In the genomic region with DNA sequence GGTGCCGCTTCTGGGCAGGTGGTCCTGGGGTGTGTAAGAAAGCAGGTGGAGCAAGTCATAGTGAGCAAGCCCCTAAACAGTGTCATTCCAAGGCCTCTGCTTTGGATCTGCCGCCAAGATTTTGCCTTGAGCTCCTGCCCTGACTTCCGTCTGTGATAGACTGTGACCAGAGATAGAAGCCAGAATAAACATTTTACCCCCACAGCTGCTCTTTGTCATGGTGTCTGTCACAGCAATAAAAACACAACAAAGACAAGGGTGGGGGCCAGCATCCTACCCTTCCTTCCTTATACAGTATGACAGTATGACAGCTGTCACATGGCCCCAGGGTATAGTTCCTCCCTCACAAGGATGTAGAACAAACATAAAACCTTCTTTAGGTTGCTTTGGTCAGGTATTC, we compare ENCODE assay signal across 24 mouse cellular contexts.
DNase-seq lines count a peak whose midpoint lies in the region; ATAC-seq and TF ChIP-seq lines count a peak whose summit lies in the region.
"Had no signal": no experiment of that assay in that cellular context is flagged by ENCODE, and none has a peak within 500 bp of the region (broad histone marks: within the 10 kb centered on the region; RNA-seq: fewer than 3 reads in every experiment).

No protein-coding gene starts in this region.

- TF ChIP-seq CTCF in lung, postnatal 0 days (IDR thresholded peaks at IDR 0.05), result no peak

- H3K9me3 ChIP-seq in heart, embryonic 13.5 days, result no peaks in the 10 kb centered on the region
- 0 out of 2 replicates have a peak, but pooled peaks cover 3% of the 10 kb centered on the region for H3K9me3 ChIP-seq in heart, embryonic 10.5 days
- peaks cover 3% of the 10 kb centered on the region; the same call in 1 of the 2 replicates for H3K9me3 ChIP-seq in kidney, embryonic 14.5 days (ENCODE audit: control insufficient read depth, low read length)
- H3K9me3 ChIP-seq in lung, postnatal 0 days (ENCODE audit: low read length), result no peaks in the 10 kb centered on the region
- H3K9me3 ChIP-seq: embryonic facial prominence, embryonic 12.5 days; hindbrain, embryonic 12.5 days; limb, embryonic 10.5 days; liver, embryonic 15.5 days had no signal

- DNase-seq in heart, embryonic 10.5 days (ENCODE audit: low spot score), result no peak
- no peak for DNase-seq in kidney, adult 8-10 months
- no peak for DNase-seq in lung, postnatal 0 days (ENCODE audit: low spot score)
- DNase-seq in lung, postnatal 14 days, result no peak
- DNase-seq in ovary, postnatal 14 days (ENCODE audit: low spot score), result no peak
- DNase-seq: adrenal gland, postnatal 14 days; cerebellum, adult 2 months; cerebellum, postnatal 25 days; gastrocnemius, postnatal 25 days; heart, adult 2 months; liver; thymus, adult 2 months; thymus, postnatal 4 days had no signal

- H3K4me2 ChIP-seq in heart, embryonic 13.5 days, result no peak overlapping the region
- H3K4me2 ChIP-seq in kidney, embryonic 14.5 days (replicated peaks; ENCODE audit: low read depth, low read length), result no peak overlapping the region
- H3K4me2 ChIP-seq in lung, postnatal 0 days (replicated peaks; ENCODE audit: low read depth, low read length), result no peak overlapping the region
- H3K4me2 ChIP-seq: embryonic facial prominence, embryonic 12.5 days; hindbrain, embryonic 12.5 days; liver, embryonic 15.5 days; midbrain, embryonic 11.5 days had no signal

- no peaks in the 10 kb centered on the region for H3K36me3 ChIP-seq in heart, embryonic 13.5 days
- H3K36me3 ChIP-seq in heart, embryonic 10.5 days, result no peaks in the 10 kb centered on the region
- H3K36me3 ChIP-seq in kidney, embryonic 14.5 days (ENCODE audit: control insufficient read depth, insufficient read depth, low read length), result no peaks in the 10 kb centered on the region
- H3K36me3 ChIP-seq in lung, postnatal 0 days (ENCODE audit: insufficient read depth, low read length), result no peaks in the 10 kb centered on the region
- H3K36me3 ChIP-seq: embryonic facial prominence, embryonic 12.5 days; hindbrain, embryonic 12.5 days; limb, embryonic 10.5 days; liver, embryonic 15.5 days had no signal

- no peaks in the 10 kb centered on the region for H3K27me3 ChIP-seq in heart, embryonic 13.5 days (replicated peaks)
- H3K27me3 ChIP-seq in heart, embryonic 10.5 days (ENCODE audit: insufficient read depth, poor library complexity, severe bottlenecking), result no peaks in the 10 kb centered on the region
- H3K27me3 ChIP-seq in kidney, embryonic 14.5 days (ENCODE audit: control insufficient read depth, insufficient read depth, low read length), result no peaks in the 10 kb centered on the region
- H3K27me3 ChIP-seq in lung, postnatal 0 days (replicated peaks; ENCODE audit: insufficient read depth, low read length), result no peaks in the 10 kb centered on the region
- H3K27me3 ChIP-seq: embryonic facial prominence, embryonic 12.5 days; hindbrain, embryonic 12.5 days; liver, embryonic 15.5 days had no signal

- peak overlapping the region; percentile 15; the same call in 1 of the 2 replicates for H3K27ac ChIP-seq in heart, embryonic 13.5 days (replicated peaks)
- H3K27ac ChIP-seq in heart, embryonic 10.5 days, result no peak overlapping the region
- no peak overlapping the region for H3K27ac ChIP-seq in kidney, embryonic 14.5 days (ENCODE audit: low read depth, low read length)
- no peak overlapping the region for H3K27ac ChIP-seq in lung, postnatal 0 days (ENCODE audit: low read length)
- H3K27ac ChIP-seq: embryonic facial prominence, embryonic 12.5 days; heart, adult 2 months; hindbrain, embryonic 12.5 days; layer of hippocampus, adult 2 months; limb, embryonic 10.5 days; liver, embryonic 15.5 days; stomach, postnatal 0 days had no signal

- no peaks in the 10 kb centered on the region for H3K4me1 ChIP-seq in heart, embryonic 13.5 days
- H3K4me1 ChIP-seq in heart, embryonic 10.5 days, result no peaks in the 10 kb centered on the region
- H3K4me1 ChIP-seq in kidney, embryonic 14.5 days (ENCODE audit: control insufficient read depth, insufficient read depth, low read length), result no peaks in the 10 kb centered on the region
- no peaks in the 10 kb centered on the region for H3K4me1 ChIP-seq in lung, postnatal 0 days (ENCODE audit: insufficient read depth, low read depth, low read length)
- H3K4me1 ChIP-seq: embryonic facial prominence, embryonic 12.5 days; hindbrain, embryonic 12.5 days; limb, embryonic 10.5 days; liver, embryonic 15.5 days had no signal

- no peak for TF ChIP-seq EP300 in lung, postnatal 0 days (IDR thresholded peaks at IDR 0.05)

- no peak overlapping the region for H3K4me3 ChIP-seq in heart, embryonic 13.5 days
- no peak overlapping the region for H3K4me3 ChIP-seq in heart, embryonic 10.5 days
- no peak overlapping the region for H3K4me3 ChIP-seq in kidney, embryonic 14.5 days (ENCODE audit: low read length)
- H3K4me3 ChIP-seq in lung, postnatal 0 days (ENCODE audit: low read depth, low read length), result no peak overlapping the region
- H3K4me3 ChIP-seq: embryonic facial prominence, embryonic 12.5 days; heart, adult 2 months; hindbrain, embryonic 12.5 days; layer of hippocampus, adult 2 months; limb, embryonic 10.5 days; liver, embryonic 15.5 days had no signal

- H3K9ac ChIP-seq in heart, embryonic 13.5 days, result no peak overlapping the region
- no peak overlapping the region for H3K9ac ChIP-seq in kidney, embryonic 14.5 days (ENCODE audit: low read depth, low read length)
- H3K9ac ChIP-seq in lung, postnatal 0 days (replicated peaks; ENCODE audit: low read depth), result no peak overlapping the region
- H3K9ac ChIP-seq: embryonic facial prominence, embryonic 12.5 days; hindbrain, embryonic 12.5 days; liver, embryonic 15.5 days had no signal

- 40% methylated on average over 3 of the region's 3 CpGs for WGBS in heart, embryonic 13.5 days
- 49% methylated on average over 3 of the region's 3 CpGs for WGBS in heart, embryonic 10.5 days
- WGBS in kidney, embryonic 14.5 days, result 47% methylated on average over 3 of the region's 3 CpGs
- WGBS in lung, postnatal 0 days, result 49% methylated on average over 3 of the region's 3 CpGs

- ATAC-seq in heart, embryonic 13.5 days (ENCODE audit: extremely low read depth, insufficient number of reproducible peaks, low FRiP score, low TSS enrichment), result peak; percentile 61; the same call in 1 of the 2 replicates
- ATAC-seq in kidney, embryonic 14.5 days (ENCODE audit: low FRiP score, low TSS enrichment), result peak; percentile 84
- peak; percentile 64 for ATAC-seq in lung, postnatal 0 days
- ATAC-seq: CD4-positive, CD25-positive, alpha-beta regulatory T cell, adult 4 months; intestine, postnatal 0 days had no signal
